Mouse (Mus musculus): ENCODE measurements around the gene Nde1. TPM values are rescaled to one million over a fixed set of nuclear protein-coding genes. Genes with fewer than 3 reads are reported as not detected.
"Not testable (repeated sequence)": the region's sequence is repeated elsewhere in the genome, so short reads cannot be mapped to it uniquely, and the experiment has no call there.

Nde1 gene
- 10 to 100 TPM; 29.0 TPM for total RNA-seq (2021)
- long read RNA-seq, transcript Nde1-201 (9 exons, 2,287 nt): major isoform, 16 of 37 reads
- long read RNA-seq, partial matches to known transcripts: 12 of 37 reads
- long read RNA-seq, other reads (novel, unspliced or antisense): 7 of 37 reads

- peak; percentile 53 to 81 for DNase-seq (ENCODE audit: low spot score in 2 of 2)
These were observed at the start of gene Nde1, which contains the start of gene Marf1 for GRCm38 (mm10) chr16:14162988-14163416. TSS of gene Nde1 (plus strand) at chr16:14163275. TSS of gene Marf1 (minus strand) at chr16:14163351.

DNA sequence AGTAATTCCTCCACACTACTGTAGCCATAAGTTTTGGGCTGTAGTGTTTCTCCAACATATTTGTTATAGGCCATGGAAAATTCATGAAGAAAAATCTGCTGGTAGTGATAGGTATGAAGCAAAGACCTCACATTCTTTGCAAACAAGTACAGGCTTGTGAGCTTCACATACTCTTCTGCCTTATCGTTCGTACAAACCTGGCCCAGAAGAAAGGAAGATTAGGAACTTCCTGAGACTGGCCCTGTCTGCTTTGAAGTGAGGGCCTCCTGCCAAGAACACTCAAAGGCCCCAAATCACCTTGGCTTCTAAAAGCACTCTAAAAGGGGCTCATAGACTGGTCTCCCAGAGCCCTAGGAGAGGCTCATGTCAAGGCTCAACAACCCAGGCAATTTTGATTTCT lies 45.8 kb upstream of the Nde1 start:
- no peak for DNase-seq (ENCODE audit: low spot score in 2 of 2)

DNA sequence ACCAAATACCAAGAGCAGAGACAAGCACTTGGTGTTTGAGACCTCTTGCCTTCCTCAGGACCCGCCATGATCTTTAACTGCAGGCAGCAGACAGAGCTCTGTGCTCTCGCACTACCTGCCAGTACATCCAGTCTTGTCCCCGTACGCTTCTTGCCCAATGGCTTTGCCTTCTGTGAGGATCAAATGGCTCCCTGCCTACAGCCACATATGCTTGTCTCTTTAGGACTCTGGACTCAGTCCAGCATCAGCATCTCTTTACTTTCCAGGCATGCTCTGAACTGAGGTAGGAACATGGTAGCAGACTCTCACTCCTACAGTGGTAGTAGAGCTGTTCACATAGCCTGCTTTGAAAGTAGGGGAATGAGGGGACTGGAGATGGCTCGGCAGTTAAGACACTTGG lies 42.1 kb upstream of the Nde1 start:
- no peak for DNase-seq (ENCODE audit: low spot score in 2 of 2)

GRCm38 (mm10) chr16:14121563-14121962 lies 41.5 kb upstream of the Nde1 start:
- no peak for DNase-seq (ENCODE audit: low spot score in 2 of 2)

- DNase-seq (ENCODE audit: low spot score in 2 of 2): no peak
These were observed 40.5 kb upstream of the Nde1 start for GRCm38 (mm10) chr16:14122586-14122985.

DNA sequence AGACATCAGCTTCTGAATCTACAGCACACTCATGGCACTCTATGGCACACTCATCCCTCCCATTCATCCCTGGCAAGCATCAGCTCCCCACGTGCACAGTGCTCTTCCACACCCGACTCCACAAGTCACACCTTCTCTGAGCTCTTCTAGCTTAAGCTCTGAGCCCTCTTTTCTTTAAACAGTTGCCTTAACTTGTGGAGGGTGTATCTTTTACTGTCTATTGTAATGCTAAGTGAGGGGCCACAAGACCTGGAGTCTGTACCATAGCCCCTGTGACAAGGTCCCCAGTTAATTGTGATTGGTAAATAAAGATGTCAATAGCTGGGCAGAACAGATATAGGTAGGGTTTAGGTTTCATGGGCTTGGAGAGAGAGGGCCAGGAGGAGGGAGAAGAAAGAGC lies 39.2 kb upstream of the Nde1 start:
- no peak for DNase-seq (ENCODE audit: low spot score in 2 of 2)

GRCm38 (mm10) chr16:14124709-14125108 lies 38.4 kb upstream of the Nde1 start:
- no peak for DNase-seq (ENCODE audit: low spot score in 2 of 2)

- DNase-seq (ENCODE audit: low spot score in 2 of 2): no peak
These were observed 37.8 kb upstream of the Nde1 start for GRCm38 (mm10) chr16:14125253-14125652.

- no peak for DNase-seq (ENCODE audit: low spot score in 2 of 2)
These were observed 34.1 kb upstream of the Nde1 start for GRCm38 (mm10) chr16:14128977-14129376.

DNA sequence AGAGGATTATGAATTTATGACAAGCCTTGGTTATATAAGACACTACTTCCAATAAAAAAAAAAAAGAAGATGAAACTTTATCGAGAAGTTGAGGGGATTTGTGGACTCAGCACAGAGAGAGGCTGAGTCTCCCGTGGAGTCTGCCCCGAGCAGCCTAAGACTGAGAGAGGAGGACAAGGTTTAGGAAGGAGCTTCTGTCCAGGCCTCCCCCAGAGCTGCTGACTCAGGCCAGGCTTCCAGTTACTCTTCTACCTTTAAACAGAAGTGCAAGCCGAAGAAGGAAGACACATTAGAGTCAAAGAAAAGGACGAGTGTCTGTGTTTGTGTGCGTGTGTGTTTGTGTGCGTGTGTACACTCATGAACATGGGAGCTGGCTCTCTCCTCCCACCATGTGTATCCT lies 32.3 kb upstream of the Nde1 start:
- no peak for DNase-seq (ENCODE audit: low spot score in 2 of 2)

DNA sequence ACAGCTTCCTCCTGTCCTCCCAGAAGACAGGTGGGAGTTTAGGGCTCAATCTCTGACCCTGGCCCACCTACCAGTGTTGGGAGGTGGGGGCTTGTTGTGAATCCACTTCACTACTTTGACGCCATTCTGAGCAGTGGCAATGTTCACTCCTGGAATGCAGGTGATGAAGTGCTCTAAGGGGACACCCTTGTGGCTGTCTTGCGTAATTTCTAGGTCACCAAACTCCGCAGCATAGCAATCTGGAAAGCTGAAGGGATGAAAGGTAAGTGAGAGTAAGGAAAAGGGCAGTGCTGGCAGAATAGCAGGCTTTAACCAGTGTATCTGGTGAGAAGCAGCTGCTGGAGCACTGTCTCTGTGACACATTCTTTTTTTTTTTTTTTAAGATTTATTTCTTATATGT lies 31.7 kb upstream of the Nde1 start:
- DNase-seq (ENCODE audit: low spot score in 2 of 2): no peak

DNA sequence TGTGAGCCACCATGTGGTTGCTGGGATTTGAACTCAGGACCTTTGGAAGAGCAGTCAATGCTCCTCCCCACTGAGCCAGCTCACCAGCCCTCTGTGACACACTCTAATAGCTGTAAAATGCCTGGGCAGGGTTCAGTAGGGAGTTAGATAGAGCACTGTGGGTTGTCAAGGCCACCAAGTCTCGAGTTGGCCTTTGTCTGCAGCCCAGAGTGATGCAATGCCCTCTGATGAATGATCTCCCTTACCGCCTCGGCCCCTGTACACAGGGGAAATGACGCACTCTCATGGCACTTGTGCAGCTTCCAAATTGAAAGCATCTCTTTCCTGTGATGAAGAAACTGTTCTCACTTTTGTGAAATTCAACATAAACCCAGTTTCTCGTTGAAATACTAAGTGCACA lies 31.2 kb upstream of the Nde1 start:
- no peak for DNase-seq (ENCODE audit: low spot score in 2 of 2)

GRCm38 (mm10) chr16:14135014-14135413 lies 28.1 kb upstream of the Nde1 start:
- no peak for DNase-seq (ENCODE audit: low spot score in 2 of 2)

- DNase-seq (ENCODE audit: low spot score in 2 of 2): no peak
These were observed 25.0 kb upstream of the Nde1 start for GRCm38 (mm10) chr16:14137976-14138561.

DNA sequence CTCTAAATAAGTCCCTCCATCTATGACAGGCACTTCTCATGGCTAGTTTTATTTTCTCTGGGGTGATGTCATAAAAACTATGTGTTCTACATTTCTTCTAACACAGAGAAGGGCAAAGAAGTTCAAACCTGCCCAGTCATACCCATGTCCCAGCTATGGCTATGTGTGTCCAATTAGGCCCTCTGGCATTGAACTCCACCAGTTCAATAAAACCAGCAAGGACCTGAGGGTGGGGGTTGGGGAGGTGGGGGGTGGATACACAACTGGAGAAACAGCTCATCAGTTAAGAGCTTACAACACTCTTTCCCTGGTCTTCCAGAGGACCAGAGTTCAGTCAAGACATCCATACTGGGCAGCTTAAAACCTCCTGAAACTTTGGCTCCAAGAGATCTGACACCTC lies 24.0 kb upstream of the Nde1 start:
- DNase-seq (ENCODE audit: low spot score in 2 of 2): no peak

GRCm38 (mm10) chr16:14143298-14143697 lies 19.8 kb upstream of the Nde1 start:
- no peak for DNase-seq (ENCODE audit: low spot score in 2 of 2)

DNA sequence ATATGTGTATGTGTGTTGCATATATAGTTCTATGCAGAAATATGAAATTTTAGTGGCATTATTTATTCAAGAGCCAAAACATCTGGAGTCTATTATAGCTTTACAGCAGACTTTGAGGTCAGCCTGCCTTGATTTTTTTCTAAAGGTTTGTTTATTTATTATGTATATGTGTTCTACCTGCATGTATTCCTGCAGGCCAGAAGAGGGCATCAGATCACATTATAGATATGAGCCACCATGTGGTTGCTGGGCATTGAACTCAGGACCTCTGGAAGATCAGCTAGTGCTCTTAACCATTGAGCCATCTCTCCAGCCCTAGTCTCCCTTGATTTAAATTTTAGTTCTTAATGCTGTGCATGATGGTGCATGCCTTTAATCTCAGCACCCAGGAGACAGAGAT lies 15.4 kb upstream of the Nde1 start:
- no peak for DNase-seq (ENCODE audit: low spot score in 2 of 2)

GRCm38 (mm10) chr16:14151718-14152117 lies 11.4 kb upstream of the Nde1 start:
- no peak for DNase-seq (ENCODE audit: low spot score in 2 of 2)

GRCm38 (mm10) chr16:14155638-14156037 lies 7.4 kb upstream of the Nde1 start:
- DNase-seq (ENCODE audit: low spot score in 2 of 2): not testable (repeated sequence)

- DNase-seq (ENCODE audit: low spot score in 2 of 2): no peak
These were observed 6.8 kb upstream of the Nde1 start for GRCm38 (mm10) chr16:14156312-14156711.

GRCm38 (mm10) chr16:14158536-14158935 lies 4.5 kb upstream of the Nde1 start:
- no peak for DNase-seq (ENCODE audit: low spot score in 2 of 2)

GRCm38 (mm10) chr16:14158936-14159745 lies 3.9 kb upstream of the Nde1 start:
- DNase-seq (ENCODE audit: low spot score in 2 of 2): peak; percentile 98 to 99

GRCm38 (mm10) chr16:14159746-14160131 lies 3.3 kb upstream of the Nde1 start:
- DNase-seq (ENCODE audit: low spot score in 2 of 2): peak; percentile 55 to 91

Measured in layer of hippocampus, adult 18-20 months (tissue).